Mouse (Mus musculus): ENCODE measurements at regions not wholly inside any gene's neighbourhood (a gene's known extent, or its start where the extent isn't known, plus 50 kb on each side); places are given as distances from the start of the nearest gene placed in this dataset.

DNA sequence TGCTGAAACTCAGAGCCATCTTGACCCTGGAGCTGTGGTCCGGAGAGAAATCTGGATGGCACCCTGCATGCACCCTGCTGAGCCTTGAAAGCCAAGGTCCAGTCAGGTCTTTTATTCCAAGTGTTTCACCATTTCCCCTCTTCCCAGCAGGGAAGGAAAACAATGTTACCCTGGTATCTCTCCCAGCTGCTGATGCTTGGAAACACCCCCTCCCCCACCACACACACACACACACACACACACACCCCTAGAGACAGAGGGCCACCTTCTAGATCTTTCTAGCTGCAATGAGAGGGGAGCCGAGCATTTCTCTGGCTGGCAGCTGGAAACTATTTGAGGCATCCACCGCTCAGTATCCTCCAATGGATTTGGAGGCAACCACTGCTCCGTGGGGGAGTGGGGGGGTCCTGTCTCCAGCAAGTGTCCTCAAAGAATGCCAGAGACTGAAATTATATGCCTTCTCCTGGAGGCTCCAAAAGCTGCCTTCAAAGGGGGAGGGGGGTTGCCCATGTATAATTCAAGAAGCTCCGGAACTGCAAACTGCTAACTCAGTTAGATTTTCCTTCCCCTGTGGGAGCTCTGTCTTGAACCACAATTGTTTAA lies 87.2 kb upstream of the Med13l start:
- TF ChIP-seq POLR2A (IDR thresholded peaks at IDR 0.05; ENCODE audit: insufficient read depth, low read depth, low read length) (no peak), CTCF (IDR thresholded peaks at IDR 0.05; ENCODE audit: insufficient read depth, low read depth, low read length) (no peak)
- Histone ChIP-seq H3K4me1 (ENCODE audit: control insufficient read depth, insufficient read depth, low read length) (peaks cover 16% of the 10 kb centered on the region), H3K27ac (ENCODE audit: insufficient read depth, low read depth, low read length) (no peak overlapping the region), H3K4me3 (ENCODE audit: insufficient read depth, low read depth, low read length) (no peak overlapping the region)
- WGBS = 16% methylated on average over 5 of the region's 5 CpGs

DNA sequence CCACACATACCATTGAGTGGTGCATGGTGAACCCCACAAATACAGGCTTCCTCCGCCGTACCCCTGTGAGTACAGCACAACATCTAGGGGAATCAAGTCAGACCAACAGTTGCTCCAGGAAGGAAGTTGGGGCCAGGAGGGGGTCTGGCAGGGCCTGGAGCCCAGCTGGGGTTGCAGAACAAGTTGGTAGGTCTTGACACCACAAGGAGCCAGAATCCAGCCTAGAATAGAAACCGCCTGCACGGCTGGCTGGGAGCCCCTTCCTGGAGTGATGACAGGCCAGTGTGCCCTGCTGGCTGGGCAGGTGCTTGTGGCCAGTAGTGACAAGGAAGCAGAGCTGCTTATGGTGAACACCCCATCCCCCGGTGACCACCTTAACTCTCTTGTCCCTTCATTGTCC lies 83.9 kb upstream of the Med13l start:
- H3K4me1 ChIP-seq (ENCODE audit: control insufficient read depth, insufficient read depth, low read length) = peaks cover 19% of the 10 kb centered on the region
- WGBS = 80% methylated on average over 5 of the region's 5 CpGs
- no peak for TF ChIP-seq CTCF (IDR thresholded peaks at IDR 0.05; ENCODE audit: insufficient read depth, low read depth, low read length)
- no peak for TF ChIP-seq POLR2A (IDR thresholded peaks at IDR 0.05; ENCODE audit: insufficient read depth, low read depth, low read length)
- H3K4me3 ChIP-seq (ENCODE audit: insufficient read depth, low read depth, low read length) = no peak overlapping the region
- no peak overlapping the region for H3K27ac ChIP-seq (ENCODE audit: insufficient read depth, low read depth, low read length)

DNA sequence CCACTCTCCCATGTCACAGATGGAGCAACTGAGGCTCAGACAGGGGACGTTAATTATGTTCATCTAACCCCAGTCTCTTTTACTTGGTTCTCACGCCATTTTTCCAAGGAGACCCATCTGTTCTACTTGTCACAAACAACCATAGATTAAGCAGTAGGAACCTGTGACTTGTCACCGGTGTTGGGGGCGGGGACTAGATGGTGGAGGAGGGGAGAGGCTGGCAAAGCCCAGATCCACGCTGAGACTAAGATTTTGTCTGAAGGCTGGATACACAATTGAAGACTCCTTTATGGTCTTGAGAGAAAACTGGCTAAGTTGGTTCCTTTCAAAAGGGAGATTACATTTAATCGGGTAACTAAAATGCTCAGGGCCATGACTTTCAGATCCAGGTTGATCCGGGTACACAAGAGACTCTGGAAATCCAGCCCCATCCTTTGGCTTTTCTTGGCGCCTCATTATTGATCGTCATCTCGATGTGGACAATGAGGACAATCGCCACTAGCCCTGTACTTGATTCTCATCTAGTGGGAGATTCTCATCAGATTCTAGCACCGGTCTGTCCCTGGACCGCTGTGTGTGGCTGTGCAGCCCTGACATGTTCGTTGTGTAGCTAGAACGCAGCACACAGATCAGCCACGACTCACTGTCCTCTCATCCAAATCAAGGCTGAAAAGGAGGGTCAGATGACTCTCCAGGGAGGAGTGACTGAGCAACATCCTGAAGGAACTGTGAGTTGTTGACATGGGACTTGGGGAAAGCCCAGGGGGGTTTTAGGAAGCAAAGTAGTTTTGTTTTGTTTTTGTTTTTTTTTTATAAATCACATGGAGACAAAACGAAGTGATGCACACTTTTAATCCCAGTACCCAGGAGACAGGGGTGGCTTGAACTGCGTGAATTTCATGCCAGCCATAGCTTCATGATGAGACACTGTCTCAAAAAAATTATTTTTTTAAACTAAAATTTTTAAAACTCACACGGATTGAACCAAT lies 83.1 kb upstream of the Med13l start:
- WGBS = 61% methylated on average over 19 of the region's 19 CpGs
- peaks cover 19% of the 10 kb centered on the region for H3K4me1 ChIP-seq (ENCODE audit: control insufficient read depth, insufficient read depth, low read length)
- no peak overlapping the region for H3K4me3 ChIP-seq (ENCODE audit: insufficient read depth, low read depth, low read length)
- no peak for TF ChIP-seq POLR2A (IDR thresholded peaks at IDR 0.05; ENCODE audit: insufficient read depth, low read depth, low read length)
- TF ChIP-seq CTCF (IDR thresholded peaks at IDR 0.05; ENCODE audit: insufficient read depth, low read depth, low read length) = no peak
- H3K27ac ChIP-seq (ENCODE audit: insufficient read depth, low read depth, low read length) = no peak overlapping the region

GRCm38 (mm10) chr5:118478120-118478768 lies 82.2 kb upstream of the Med13l start:
- Histone ChIP-seq H3K4me1 (ENCODE audit: control insufficient read depth, insufficient read depth, low read length) (peaks cover 11% of the 10 kb centered on the region), H3K27ac (ENCODE audit: insufficient read depth, low read depth, low read length) (no peak overlapping the region), H3K4me3 (ENCODE audit: insufficient read depth, low read depth, low read length) (no peak overlapping the region)
- TF ChIP-seq CTCF (IDR thresholded peaks at IDR 0.05; ENCODE audit: insufficient read depth, low read depth, low read length) (no peak), POLR2A (IDR thresholded peaks at IDR 0.05; ENCODE audit: insufficient read depth, low read depth, low read length) (no peak)
- WGBS = 10% methylated on average over 15 of the region's 15 CpGs

DNA sequence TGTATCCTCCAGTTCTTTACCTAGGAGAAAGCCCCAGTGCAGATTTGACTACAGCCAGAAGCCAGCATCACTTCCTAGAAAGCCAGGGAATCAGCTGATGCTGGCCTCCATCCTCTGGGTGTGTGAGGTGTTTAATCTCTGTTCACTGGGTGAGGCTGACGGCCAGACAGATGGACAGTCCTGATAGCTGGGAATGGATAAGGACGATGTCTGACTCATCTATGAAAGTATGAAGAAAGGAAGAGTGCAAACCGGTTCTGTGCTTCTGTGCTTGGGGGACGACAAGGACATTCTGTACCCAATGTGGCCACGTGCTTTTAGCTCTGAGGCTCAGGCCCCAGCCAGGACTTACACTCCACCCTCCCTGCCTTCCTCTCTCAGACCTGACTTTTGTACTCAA lies 80.5 kb upstream of the Med13l start:
- Histone ChIP-seq H3K27ac (ENCODE audit: insufficient read depth, low read depth, low read length) (no peak overlapping the region), H3K4me1 (ENCODE audit: control insufficient read depth, insufficient read depth, low read length) (peaks cover 7% of the 10 kb centered on the region; the same call in 1 of the 2 replicates), H3K4me3 (ENCODE audit: insufficient read depth, low read depth, low read length) (no peak overlapping the region)
- no peak for TF ChIP-seq POLR2A (IDR thresholded peaks at IDR 0.05; ENCODE audit: insufficient read depth, low read depth, low read length)
- TF ChIP-seq CTCF (IDR thresholded peaks at IDR 0.05; ENCODE audit: insufficient read depth, low read depth, low read length) = no peak
- 89% methylated on average over 5 of the region's 5 CpGs for WGBS

GRCm38 (mm10) chr5:118480965-118481793 lies 79.3 kb upstream of the Med13l start:
- Histone ChIP-seq H3K27ac (ENCODE audit: insufficient read depth, low read depth, low read length) (no peak overlapping the region), H3K4me3 (ENCODE audit: insufficient read depth, low read depth, low read length) (no peak overlapping the region), H3K4me1 (ENCODE audit: control insufficient read depth, insufficient read depth, low read length) (peaks cover 7% of the 10 kb centered on the region; the same call in 1 of the 2 replicates)
- TF ChIP-seq POLR2A (IDR thresholded peaks at IDR 0.05; ENCODE audit: insufficient read depth, low read depth, low read length) (no peak), CTCF (IDR thresholded peaks at IDR 0.05; ENCODE audit: insufficient read depth, low read depth, low read length) (no peak)
- WGBS = 88% methylated on average over 10 of the region's 10 CpGs

GRCm38 (mm10) chr5:118481794-118482049 lies 78.8 kb upstream of the Med13l start:
- no peak for TF ChIP-seq POLR2A (IDR thresholded peaks at IDR 0.05; ENCODE audit: insufficient read depth, low read depth, low read length)
- no peak for TF ChIP-seq CTCF (IDR thresholded peaks at IDR 0.05; ENCODE audit: insufficient read depth, low read depth, low read length)
- Histone ChIP-seq H3K4me1 (ENCODE audit: control insufficient read depth, insufficient read depth, low read length) (peaks cover 7% of the 10 kb centered on the region; the same call in 1 of the 2 replicates), H3K4me3 (ENCODE audit: insufficient read depth, low read depth, low read length) (no peak overlapping the region), H3K27ac (ENCODE audit: insufficient read depth, low read depth, low read length) (no peak overlapping the region)

DNA sequence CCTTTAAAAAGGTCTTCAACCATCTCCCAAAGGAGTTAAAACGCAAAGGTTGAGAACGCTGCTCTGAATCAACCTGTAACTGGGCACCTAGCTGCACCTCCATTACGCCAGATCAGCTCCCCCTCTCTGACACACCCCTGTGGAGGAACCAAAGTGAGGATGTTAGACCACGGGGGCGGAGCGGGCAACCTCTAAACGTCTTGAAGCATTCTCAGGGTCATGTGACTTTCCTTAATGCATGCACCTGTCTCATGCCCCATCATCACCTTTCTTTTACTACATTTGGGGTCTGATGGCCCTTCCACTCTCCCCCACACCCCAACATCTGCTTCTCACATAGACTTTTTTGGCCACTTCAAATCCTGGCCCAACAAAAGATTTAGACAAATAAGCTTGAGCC lies 77.9 kb upstream of the Med13l start:
- H3K4me3 ChIP-seq (ENCODE audit: insufficient read depth, low read depth, low read length) = no peak overlapping the region
- WGBS = 63% methylated on average over 7 of the region's 7 CpGs
- peaks cover 7% of the 10 kb centered on the region; the same call in 1 of the 2 replicates for H3K4me1 ChIP-seq (ENCODE audit: control insufficient read depth, insufficient read depth, low read length)
- no peak overlapping the region for H3K27ac ChIP-seq (ENCODE audit: insufficient read depth, low read depth, low read length)
- TF ChIP-seq CTCF (IDR thresholded peaks at IDR 0.05; ENCODE audit: insufficient read depth, low read depth, low read length) = no peak
